Comparison of ENCODE assay signal across 25 mouse cellular contexts in the genomic region with DNA sequence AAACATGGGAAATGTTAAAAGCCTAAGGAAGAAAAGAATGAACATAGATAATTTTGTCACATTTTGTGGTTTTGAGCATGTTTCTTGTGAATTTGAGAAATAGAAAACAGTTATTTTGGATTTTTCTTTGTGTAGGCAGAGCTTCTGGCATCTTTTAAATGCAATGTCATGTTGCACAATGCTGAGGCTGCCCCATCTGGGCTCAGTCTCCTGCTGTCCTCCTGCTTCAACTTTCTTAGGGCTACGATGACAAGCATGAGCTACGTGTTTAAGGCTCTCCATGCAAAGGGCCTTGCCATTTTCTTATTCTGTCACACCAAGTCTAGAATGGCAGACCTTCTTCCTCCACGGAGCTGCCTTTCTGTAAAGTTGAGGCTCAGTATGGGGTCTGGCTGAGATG.
DNase-seq lines count a peak whose midpoint lies in the region; ATAC-seq and TF ChIP-seq lines count a peak whose summit lies in the region.
"Had no signal": no experiment of that assay in that cellular context is flagged by ENCODE, and none has a peak within 500 bp of the region (broad histone marks: within the 10 kb centered on the region; RNA-seq: fewer than 3 reads in every experiment).

No protein-coding gene starts in this region.

- H3K36me3 ChIP-seq in C2C12 (ENCODE audit: control insufficient read depth, insufficient read depth) = peaks cover 60% of the 10 kb centered on the region
- no peaks in the 10 kb centered on the region for H3K36me3 ChIP-seq in thymus, adult 2 months (ENCODE audit: control insufficient read depth, insufficient read depth, low read length)
- no peaks in the 10 kb centered on the region for H3K36me3 ChIP-seq in hindbrain, embryonic 14.5 days (replicated peaks; ENCODE audit: control insufficient read depth, insufficient read depth)
- H3K36me3 ChIP-seq: heart, embryonic 13.5 days; hindbrain, embryonic 15.5 days had no signal

- ATAC-seq in granulocyte monocyte progenitor cell, adult 5-6 weeks (replicated peaks; ENCODE audit: poor library complexity, severe bottlenecking) = no peak
- no peak for ATAC-seq in hindbrain, embryonic 14.5 days (ENCODE audit: low FRiP score)
- ATAC-seq: forebrain, embryonic 13.5 days; forebrain, embryonic 16.5 days had no signal

- no peak overlapping the region for H3K27ac ChIP-seq in thymus, adult 2 months (ENCODE audit: control insufficient read depth, insufficient read depth, low read length)
- no peak overlapping the region for H3K27ac ChIP-seq in hindbrain, embryonic 14.5 days
- H3K27ac ChIP-seq: forebrain, embryonic 10.5 days; forebrain, embryonic 13.5 days; heart, adult 2 months; heart, embryonic 10.5 days; heart, embryonic 13.5 days; hindbrain, embryonic 15.5 days had no signal

- no peak overlapping the region for H3K4me2 ChIP-seq in hindbrain, embryonic 14.5 days (replicated peaks)
- H3K4me2 ChIP-seq: forebrain, embryonic 13.5 days; heart, embryonic 13.5 days; hindbrain, embryonic 15.5 days had no signal

- H3K27me3 ChIP-seq in C2C12 (ENCODE audit: control insufficient read depth, insufficient read depth, insufficient read length) = no peaks in the 10 kb centered on the region
- no peaks in the 10 kb centered on the region for H3K27me3 ChIP-seq in thymus, adult 2 months (ENCODE audit: control insufficient read depth, insufficient read depth, low read length)
- H3K27me3 ChIP-seq in hindbrain, embryonic 14.5 days (ENCODE audit: control insufficient read depth, insufficient read depth, low read length) = no peaks in the 10 kb centered on the region
- H3K27me3 ChIP-seq: CH12.LX; forebrain, embryonic 13.5 days; hindbrain, embryonic 15.5 days had no signal

- H3K9me3 ChIP-seq in hindbrain, embryonic 14.5 days (ENCODE audit: control insufficient read depth, low read length) = no peaks in the 10 kb centered on the region
- H3K9me3 ChIP-seq: forebrain, embryonic 10.5 days; forebrain, embryonic 13.5 days; G1E; heart, embryonic 10.5 days; heart, embryonic 13.5 days; hindbrain, embryonic 15.5 days had no signal

- no peak for TF ChIP-seq CTCF in C2C12 (IDR thresholded peaks at IDR 0.05; ENCODE audit: control insufficient read depth, insufficient read depth, insufficient read length)
- TF ChIP-seq CTCF in thymus, adult 2 months (IDR thresholded peaks at IDR 0.05; ENCODE audit: borderline replicate concordance, control insufficient read depth, extremely low read depth, insufficient read depth, low read length, poor library complexity) = no peak

- H3K4me3 ChIP-seq in C2C12 (ENCODE audit: insufficient read depth, poor library complexity, severe bottlenecking) = no peak overlapping the region
- H3K4me3 ChIP-seq in thymus, adult 2 months (ENCODE audit: control insufficient read depth, insufficient read depth, low read length) = no peak overlapping the region
- H3K4me3 ChIP-seq in hindbrain, embryonic 14.5 days (replicated peaks; ENCODE audit: low read length) = no peak overlapping the region
- H3K4me3 ChIP-seq: forebrain, embryonic 10.5 days; forebrain, embryonic 13.5 days; heart, adult 2 months; heart, embryonic 10.5 days; heart, embryonic 13.5 days; hindbrain, embryonic 15.5 days had no signal

- no peak overlapping the region for H3ac ChIP-seq in C2C12 (ENCODE audit: control insufficient read depth, insufficient read length, low read depth)

- DNase-seq in layer of hippocampus, adult 18-20 months (ENCODE audit: low spot score in 2 of 2) = peak; percentile 32 to 75
- no peak for DNase-seq in layer of hippocampus, postnatal 25 days (ENCODE audit: extremely low spot score in 1 of 2, low spot score in 1 of 2)
- DNase-seq in adipocyte (ENCODE audit: low spot score) = peak; percentile 50
- peak; percentile 69 for DNase-seq in layer of hippocampus, adult 9-11 months
- DNase-seq in thymus, adult 2 months = no peak
- no peak for DNase-seq in hindbrain, embryonic 14.5 days (ENCODE audit: low spot score)
- DNase-seq: adrenal gland, adult 8-10 months; adrenal gland, postnatal 25 days; cerebellum, adult 18-20 months; cerebellum, adult 9-10 months; cerebellum, postnatal 14 days; gastrocnemius, postnatal 25 days; heart, adult 2 months; heart, postnatal 14 days; heart, postnatal 4 days had no signal

- 97% methylated on average over 3 of the region's 3 CpGs for WGBS in thymus, adult 2 months
- 87% methylated on average over 3 of the region's 3 CpGs for WGBS in hindbrain, embryonic 14.5 days

- H3K79me2 ChIP-seq in C2C12 (ENCODE audit: control insufficient read depth, insufficient read depth) = peaks cover 100% of the 10 kb centered on the region

- TF ChIP-seq POLR2A in thymus, adult 2 months (IDR thresholded peaks at IDR 0.05; ENCODE audit: control insufficient read depth, extremely low read depth, insufficient read depth, low read length, poor library complexity) = no peak

- H3K79me3 ChIP-seq in C2C12 (ENCODE audit: low read depth) = peaks cover 99% of the 10 kb centered on the region

- H3K4me1 ChIP-seq in thymus, adult 2 months (replicated peaks; ENCODE audit: control insufficient read depth, insufficient read depth, low read length) = peaks cover 4% of the 10 kb centered on the region; the same call in 1 of the 2 replicates
- no peaks in the 10 kb centered on the region for H3K4me1 ChIP-seq in hindbrain, embryonic 14.5 days (replicated peaks; ENCODE audit: control insufficient read depth, insufficient read depth, low read length)
- H3K4me1 ChIP-seq: heart, embryonic 10.5 days; heart, embryonic 13.5 days; hindbrain, embryonic 15.5 days had no signal

- no peak overlapping the region for H3K9ac ChIP-seq in hindbrain, embryonic 14.5 days
- H3K9ac ChIP-seq: forebrain, embryonic 13.5 days; heart, embryonic 13.5 days; hindbrain, embryonic 15.5 days had no signal

TF ChIP-seq in C2C12, 6 proteins besides CTCF, POLR2A, EP300 and RAD21:
- TF ChIP-seq CEBPB (IDR thresholded peaks at IDR 0.05; ENCODE audit: low read depth) (peak; percentile 38), MYOG (IDR thresholded peaks at IDR 0.05; ENCODE audit: control insufficient read depth, extremely low read depth, insufficient read length) (no peak)

Comparison
In these comparisons a context has a peak if more than half of its experiments do, and no peak if none do; other contexts are left out.
1. DNase-seq: peak in layer of hippocampus, adult 18-20 months (2 of 2), adipocyte (single experiment) and layer of hippocampus, adult 9-11 months (single experiment); none in layer of hippocampus, postnatal 25 days (0 of 2), thymus, adult 2 months (single experiment) and hindbrain, embryonic 14.5 days (single experiment).